Mouse (Mus musculus): Measurements from ENCODE around the gene Slc17a6. TPM values are rescaled to one million over a fixed set of nuclear protein-coding genes. Genes with fewer than 3 reads are reported as not detected.

Gene Slc17a6
- not detected for polyA plus RNA-seq (2017; shearing (Covaris generic))

GRCm38 (mm10) chr7:51621694-51622145 lies at the start of gene Slc17a6:
Slc17a6 (plus strand) TSS chr7:51622006.

Other genes with a start within 250 kb of the Slc17a6 start
- gene Ano5, start 111.0 kb upstream of the Slc17a6 start, polyA plus RNA-seq (2017; shearing (Covaris generic)): 0.06 TPM
- gene Gas2, start 240.0 kb downstream of the Slc17a6 start, polyA plus RNA-seq (2017; shearing (Covaris generic)): 2.5 TPM
- 4.5 TPM for gene Fancf, start 240.3 kb downstream of the Slc17a6 start, polyA plus RNA-seq (2017; shearing (Covaris generic))

Measured in naive thymus-derived CD4-positive, alpha-beta T cell, adult 5 months (primary cell).